Mouse (Mus musculus) ovary, postnatal 36 days (tissue): ENCODE results near the gene Rere.
"Not testable (repeated sequence)": the region's sequence is repeated elsewhere in the genome, so short reads cannot be mapped to it uniquely, and the experiment has no call there.

ENCODE experiments used
- DNase-seq: peaks from one replicate; pipeline ENCODE4 v3.0.0; 2022; ENCODE audit warnings: low spot score, mixed read lengths

Rere gene

DNA sequence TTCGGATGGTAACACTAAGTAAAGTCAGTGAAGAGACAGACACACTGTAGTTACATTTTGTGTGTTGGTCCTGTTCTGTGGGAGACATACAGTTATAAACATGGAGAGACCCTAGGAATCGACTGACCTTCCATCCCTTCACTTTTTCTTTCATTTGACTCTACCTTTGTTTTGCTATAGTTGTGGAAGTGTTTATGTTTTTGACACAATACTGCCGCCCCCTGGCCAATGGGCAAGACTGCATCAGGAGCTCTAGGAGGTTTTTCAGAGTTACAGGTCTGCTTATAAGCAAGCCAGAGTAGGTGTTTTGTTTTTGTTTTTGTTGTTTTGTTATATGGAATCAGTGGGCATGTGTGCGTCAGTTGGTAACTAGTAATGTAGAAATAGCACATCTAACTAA is 184.3 kb downstream of the Rere start:
- DNase-seq, result peak; percentile 60

DNA sequence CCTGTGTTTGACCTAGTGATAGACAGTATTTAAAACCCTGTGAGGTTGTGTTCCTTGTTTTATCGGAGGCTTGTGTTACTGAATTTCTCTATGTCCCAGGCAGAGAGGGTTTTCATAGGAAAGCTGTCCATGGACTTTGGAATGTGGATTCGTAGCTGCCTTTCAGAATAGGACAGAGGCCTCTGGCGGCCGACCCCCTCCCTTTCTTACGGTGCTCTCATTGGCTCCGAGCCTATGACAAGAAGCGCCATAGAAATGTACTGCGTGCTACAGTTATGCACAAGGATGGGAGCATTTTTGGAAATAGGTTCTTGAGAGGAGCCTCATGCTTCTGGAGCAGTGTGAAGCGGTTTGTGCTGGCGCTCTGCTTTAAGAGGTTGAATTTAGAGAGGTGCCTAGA is 187.8 kb downstream of the Rere start:
- no peak for DNase-seq

DNA sequence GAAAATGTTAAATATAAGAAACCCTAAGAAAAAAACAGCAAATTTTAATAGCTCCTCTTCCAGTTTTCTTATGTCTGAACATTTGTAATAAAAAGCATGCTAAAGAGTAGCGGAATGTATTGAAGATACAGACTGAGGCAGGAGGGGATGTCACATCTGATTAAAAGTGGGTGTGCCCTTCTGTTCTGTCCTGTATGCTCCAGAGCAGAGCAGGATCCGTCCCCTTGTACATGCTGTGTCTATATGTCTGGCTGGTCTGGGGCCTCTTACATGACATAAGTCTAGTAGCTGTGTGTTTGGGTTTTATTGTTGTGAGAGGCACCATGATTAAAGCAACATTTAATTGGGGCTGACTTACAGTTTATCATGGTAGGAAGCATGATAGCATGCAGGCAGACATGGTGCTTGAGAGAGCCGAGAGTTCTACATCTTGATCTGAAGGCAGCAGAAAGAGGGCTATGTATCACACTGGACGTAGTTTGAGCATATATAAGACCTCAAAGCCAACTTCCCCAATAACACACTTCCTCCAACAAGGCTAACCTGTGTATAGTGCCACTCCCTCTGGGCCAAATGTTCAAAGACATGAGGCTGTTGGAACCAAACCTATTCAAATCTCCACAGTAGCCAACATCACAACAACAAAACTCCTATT is 189.4 kb downstream of the Rere start:
- DNase-seq, result no peak

DNA sequence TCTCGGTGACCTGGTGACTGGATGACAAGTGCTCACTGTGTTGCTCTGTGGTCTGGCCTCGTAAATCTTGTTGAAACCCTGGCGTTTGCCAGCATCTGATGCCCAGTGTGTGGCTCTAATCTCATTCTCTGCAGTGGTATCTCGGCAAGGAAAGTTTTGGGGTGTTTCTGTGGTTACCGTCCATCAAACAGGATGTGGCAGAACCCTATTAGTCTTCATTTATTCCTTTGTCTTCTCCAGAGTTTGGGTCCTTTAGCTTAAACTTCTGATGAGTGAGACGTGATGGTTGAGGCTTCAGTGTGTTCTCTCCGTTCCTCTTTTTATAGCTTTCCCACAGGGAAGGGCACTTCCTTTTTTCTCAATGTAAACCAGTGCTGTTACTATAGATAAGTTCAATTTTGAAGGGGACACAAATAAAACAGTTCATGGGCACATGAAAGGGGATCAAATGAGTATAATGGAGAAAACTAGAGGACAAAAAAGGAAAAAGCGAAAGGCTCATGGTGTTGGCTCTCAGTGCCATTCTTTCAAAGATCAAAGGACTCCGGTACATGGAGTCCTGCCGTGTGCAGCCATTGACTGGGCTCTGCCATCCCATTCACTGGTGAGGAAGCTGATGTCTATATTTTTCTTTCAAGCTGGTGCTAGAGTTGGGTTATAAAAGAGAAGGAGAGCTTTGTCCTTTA is 191.4 kb downstream of the Rere start:
- no peak for DNase-seq

DNA sequence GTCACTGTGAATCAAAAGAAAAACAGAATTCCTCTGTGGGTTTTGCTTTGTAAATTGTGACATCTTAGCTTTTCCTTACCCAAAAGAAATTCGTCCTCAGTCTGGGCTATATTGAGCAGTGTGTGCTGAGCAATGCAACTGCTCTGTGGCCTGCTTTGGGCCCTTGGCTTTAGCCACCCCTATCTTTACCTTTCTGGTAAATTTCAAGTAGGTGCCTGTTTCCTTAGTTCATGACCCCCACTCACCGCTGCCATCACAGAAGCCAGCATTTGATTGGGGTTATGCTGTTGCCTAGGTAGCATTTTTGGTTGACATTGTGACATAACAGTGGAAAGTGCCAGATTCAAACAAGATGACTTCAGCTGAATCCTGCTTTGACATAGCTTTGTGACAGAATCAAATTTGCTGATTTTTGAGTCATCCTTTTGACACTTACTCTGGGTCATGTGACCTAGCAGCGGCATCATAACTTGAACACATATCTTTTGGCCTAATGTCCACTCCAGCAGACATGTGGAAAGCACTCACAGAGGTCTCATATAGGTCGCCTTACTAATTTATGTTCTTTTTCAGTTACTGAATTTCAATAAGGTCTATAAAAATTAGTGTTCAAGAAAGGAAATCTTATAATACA is 192.1 kb downstream of the Rere start:
- no peak for DNase-seq

DNA sequence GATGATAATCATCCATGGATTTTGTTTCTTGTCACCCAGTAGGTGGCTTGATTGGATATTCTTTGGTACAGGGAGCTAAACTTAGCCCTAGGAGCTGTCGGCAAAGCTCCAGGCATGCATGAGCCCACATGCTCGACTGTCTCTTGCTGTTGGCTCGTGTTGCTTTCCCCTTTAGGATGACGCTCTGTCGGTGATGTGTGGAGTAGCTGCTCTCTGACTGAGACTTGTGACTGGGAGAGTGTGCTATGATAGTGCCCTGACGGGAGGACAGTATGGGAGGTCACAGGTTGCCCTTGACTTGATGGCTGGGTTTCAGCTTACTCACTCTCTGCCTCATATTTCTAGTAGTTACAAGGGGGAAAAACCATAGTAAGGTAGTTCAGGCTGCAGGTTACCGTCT is 192.6 kb downstream of the Rere start:
- DNase-seq, result no peak

DNA sequence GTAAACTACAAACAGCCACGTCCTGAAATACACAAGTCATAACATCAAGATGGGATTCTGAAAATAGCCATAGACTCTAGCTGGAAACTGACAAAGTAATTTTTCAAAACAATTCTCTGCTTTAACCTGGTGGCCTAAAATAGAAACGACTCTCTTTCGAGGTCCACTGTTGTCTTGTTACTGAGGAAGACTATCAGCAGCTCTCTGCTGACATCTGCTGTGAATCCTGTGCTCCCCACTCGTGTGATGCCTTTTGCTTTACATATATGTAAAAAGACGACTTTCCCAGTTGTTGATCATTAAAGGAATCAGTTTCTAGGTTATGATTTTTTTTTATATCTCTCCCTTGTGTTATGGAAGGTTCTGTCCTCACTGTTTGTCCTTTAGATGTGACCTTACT is 194.8 kb downstream of the Rere start:
- no peak for DNase-seq

DNA sequence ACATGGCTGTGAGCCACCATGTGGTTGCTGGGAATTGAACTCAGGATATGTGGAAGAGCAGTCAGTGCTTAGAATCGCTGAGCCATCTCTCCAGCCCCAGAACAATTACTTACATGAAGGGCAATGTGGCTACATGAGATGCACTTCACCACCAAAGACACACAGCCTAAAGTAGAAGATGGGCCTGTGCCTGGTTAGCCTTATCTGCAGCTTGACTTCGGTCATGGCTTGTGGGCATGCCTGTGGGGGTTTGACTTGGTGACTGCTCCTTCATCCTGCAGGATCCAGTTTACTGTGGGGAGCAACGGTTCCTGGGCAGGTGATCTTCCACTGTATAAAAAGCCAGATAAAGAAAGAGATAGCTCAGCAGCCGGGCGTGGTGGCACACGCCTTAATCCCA is 196.6 kb downstream of the Rere start:
- DNase-seq, result no peak

DNA sequence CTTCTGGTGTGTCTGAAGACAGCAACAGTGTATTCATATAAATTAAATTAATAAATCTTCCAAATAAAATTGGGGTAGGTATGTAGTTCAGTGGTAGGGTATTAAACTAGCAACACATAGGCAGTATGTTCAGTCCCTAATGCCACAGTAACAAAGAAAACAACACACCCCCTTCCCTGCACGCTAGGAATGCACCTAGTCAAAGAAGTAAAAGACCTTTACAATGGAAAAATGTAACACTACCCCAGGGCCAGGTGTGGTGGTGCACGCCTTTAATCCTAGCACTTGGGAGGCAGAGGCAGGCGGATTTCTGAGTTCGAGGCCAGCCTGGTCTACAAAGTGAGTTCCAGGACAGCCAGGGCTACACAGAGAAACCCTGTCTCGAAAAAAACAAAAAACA is 201.6 kb downstream of the Rere start:
- DNase-seq, result not testable (repeated sequence)

DNA sequence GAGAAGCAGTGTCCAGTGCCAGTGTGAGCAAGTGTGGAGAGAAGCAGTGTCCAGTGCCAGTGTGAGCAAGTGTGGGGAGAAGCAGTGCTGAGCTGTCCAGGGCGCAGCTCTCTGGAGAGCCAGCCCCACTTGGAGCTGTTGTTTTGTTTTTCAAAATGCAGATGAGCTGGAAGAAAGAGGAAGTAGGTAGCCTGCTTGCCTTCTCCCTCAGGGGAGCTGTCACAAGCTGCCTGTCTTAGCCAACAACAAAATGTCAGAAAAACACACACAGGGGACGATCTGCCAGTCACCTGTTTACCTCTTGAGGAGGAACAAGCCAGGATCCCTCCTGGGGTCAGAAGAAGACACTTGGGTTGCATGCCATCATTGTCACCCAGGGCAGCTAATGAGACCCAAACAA is 204.7 kb downstream of the Rere start:
- no peak for DNase-seq

DNA sequence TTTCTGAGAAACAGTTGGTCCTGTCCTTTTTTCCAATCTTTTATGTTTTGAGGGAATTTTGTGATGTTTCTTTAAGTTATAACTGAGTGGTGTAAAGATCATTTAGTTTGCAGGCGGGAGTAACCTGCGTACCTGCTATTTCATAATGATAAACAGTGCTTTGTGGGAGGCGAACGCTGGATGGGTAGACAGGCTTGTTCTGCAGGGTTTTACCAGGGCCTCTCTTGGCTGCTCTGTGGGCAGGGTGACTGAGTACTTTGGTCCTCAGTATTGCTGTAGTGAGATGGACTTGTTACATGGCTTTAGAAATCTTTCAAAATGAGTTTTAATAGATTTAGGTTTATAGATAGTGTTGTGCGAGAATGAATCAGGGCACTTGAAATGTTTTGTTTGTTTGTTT is 205.7 kb downstream of the Rere start:
- no peak for DNase-seq

DNA sequence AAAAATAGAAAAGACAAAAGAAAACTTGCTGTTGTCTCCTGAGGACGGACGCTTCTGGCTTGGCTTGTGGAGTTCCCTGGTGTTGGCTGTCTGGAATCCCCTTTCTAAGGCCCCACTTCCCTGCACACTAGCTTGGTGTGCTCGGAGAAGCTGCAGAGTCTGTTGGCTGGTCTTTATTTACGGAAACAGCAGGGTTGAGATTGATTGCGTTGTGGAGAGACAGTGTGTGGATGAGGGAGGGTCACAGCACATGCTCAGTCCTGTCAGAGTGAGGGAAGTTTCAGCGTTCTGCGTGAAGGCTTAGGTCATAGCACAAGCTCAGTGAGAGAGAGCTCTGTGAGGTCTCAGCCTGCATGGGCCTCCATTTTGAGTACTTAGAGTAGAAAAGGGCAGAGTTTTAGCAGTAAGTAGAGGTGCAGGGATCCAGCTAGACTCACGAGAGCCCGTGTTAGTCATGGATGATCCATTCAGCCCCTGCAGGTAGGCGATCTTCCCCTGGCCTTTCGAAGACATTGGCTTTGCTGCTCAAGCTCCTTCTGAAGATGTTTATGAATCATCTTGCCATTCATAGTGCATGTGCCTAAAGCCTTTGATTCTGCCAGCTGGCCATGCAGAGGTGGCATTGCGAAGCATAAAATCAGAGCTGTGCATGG is 206.8 kb downstream of the Rere start:
- peak; percentile 67 for DNase-seq

DNA sequence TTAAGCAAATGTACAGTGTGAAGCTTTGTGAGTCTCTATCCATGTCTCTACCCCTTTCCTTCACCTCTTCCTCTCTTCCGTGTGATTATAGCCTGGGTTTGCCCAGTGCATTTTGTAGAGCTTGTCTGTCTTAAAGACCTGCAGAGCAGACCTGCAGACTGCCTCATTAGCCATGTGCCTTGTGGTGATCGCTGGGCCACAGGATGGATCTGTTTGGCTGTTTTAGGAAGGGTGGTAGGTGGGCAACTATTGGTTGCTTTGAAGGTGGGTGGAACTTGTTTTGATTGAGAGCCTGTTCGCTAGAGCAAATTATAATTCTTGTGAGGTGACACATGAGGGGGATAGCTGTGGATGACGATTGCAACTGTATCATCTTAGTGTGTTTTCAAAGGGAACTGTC is 207.3 kb downstream of the Rere start:
- DNase-seq, result no peak

DNA sequence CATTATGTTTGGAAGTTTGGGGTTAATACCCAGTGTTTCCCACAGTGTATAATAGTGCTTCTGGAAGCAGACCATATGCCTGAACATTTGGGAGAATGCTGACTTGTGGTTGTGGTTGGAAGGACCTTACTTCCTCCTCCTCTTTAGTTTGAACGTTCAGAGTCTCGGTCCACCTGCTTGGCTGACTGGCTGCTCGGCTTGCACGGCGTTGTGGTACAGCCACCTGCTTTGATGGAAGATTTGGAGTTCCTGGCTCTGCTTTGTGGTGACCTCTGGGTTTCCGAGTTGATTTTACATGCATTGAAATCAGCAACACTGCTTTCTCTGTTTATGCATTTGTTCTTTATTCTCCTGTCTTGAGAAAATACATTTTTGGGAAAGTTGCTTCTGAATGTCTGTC is 208.6 kb downstream of the Rere start:
- no peak for DNase-seq

DNA sequence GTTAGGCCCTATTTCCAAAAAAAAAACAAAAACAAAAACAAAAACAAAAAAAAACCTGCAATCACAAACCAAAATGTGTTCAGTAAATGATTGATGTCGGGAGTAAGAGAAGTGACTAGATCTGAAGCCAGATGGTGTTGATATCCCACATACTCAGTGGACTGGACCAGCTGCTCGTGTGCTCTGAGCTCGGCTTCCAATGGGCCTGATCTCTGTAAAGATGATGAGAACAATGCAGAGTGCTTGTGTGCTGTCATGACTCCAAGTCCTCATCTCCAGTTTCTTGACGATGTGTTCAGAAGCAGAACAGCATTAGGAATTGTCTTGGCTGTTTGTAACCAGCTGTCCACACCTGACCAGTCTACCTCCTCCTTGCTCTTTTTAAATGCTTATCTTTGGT is 210.3 kb downstream of the Rere start:
- DNase-seq, result no peak

DNA sequence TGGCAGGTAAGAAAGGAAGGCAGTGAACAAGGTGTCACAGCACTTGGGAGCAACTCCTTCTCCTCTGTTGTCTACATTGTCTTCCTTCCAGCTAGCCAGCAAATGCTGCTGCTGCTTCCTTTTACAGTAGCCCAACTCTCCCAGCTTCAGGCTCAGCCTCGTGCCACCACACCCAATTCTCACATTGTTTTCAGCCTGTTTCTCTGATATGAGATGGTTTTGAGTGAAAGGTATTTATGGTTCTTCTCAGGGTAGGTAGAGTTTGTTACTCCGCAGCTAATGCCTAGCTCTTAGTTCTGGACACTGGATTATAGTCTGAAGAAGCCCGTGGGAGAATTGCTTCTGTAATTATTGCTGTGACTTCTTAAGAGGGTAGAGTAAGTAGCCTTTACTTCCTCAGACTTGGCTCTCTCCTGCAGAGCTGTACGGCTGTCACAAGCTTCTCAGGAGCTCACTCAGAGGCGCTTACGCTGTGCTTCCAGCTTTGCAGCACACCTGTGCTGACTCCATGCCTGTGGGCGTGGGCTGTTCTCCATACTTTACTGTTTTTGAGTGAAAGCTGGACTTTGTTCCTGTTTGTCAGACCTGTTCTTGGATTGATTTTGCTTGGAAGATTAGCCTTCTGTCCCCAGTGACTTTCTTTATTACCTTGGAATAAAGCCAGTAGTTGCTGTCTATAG is 212.0 kb downstream of the Rere start:
- no peak for DNase-seq

DNA sequence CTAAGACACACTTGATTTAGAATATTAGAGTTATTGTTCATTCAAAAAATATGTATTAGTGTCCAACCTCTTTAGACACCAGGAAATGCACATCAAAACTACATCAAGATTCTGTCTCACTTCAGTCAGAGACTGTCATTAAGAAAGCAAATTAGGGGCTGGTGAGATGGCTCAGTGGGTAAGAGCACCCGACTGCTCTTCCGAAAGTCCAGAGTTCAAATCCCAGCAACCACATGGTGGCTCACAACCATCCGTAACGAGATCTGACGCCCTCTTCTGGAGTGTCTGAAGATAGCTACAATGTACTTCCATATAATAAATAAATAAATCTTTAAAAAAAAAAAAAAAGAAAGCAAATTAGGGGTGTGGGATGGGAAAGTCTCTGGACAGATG is 212.5 kb downstream of the Rere start:
- not testable (repeated sequence) for DNase-seq

DNA sequence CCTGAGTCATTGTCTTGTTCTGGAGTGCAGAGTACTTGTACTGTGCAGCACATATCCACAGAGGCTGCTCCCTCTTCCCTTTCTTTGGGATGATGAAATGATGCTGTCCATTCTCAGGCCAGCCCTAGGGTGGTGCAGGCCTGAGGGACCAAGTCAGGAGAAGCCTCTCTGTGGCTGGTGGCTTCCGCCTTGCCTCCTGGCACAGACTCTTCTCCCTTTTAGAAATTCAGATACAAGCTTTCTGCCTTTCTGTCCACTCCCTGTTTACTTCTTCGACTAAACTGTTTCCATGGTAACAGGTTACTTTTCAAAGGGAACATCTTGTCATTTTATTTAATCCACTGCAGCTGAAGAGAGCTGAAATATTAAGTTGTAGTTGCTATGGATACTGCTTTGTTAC is 214.1 kb downstream of the Rere start:
- DNase-seq, result no peak

DNA sequence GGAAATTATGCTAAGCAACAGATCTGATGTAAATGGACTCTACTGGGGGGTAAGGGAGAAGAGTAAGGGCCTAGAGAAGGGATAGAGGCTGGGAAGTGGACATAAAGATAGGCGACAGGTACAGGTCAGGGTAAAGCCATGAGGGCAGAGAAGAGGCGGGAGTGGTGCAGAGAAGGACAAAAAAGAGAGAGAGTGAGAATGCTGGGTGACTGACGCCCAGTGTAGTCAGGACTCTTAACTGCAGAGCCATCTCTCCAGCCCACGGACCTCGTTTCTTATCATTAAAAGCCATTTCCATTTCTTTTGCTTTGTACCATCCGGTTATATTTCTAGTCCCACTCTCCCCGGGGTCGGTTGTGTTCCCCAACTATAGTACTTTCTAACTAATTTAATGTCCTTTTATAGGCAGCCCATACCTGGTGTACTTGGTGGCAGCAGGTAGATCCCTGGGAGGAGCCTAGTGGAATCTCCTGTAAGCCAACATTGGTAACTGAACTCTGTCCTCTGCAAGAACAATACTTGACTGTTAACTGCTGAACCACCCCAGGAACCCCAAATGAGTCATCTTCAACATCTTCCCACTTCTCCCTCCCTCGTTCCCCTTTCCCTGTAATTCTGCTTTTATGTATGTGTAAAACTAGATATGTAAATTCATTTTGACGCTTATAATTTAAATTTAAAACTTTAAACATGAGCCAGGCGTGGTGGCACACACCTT is 223.0 kb downstream of the Rere start:
- DNase-seq, result no peak

DNA sequence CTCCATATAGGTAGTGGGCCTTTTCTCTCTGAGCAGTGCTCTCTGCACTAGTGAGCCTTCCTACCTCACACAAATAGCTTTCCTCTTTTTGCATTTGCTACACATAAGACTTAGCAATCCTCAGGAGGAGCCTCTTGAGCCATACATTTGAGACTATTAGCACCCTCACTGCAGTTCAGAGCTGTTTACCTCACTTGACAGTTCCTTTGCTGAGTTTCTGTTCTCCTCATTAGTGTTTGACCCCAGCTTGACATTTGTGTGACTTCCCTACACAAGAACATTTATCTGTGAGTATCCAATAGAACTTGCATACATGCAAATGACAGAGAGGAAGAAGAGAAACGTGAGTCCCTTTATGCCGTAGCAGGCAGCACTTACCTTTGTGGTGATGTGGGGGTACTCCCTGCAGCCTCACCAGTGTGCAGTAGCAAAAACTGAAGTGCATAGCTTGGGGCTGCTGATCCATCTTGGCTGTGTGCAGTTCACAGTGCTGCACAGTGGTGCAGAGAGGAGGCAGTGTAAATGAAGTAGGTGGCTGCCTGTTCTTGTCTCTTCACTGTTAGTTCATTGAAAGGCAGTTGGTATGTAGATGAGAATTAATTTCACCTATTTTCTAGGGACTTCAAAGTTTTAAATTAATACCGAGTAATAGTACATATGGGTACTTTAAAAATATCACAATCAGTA is 227.7 kb downstream of the Rere start:
- DNase-seq, result no peak

DNA sequence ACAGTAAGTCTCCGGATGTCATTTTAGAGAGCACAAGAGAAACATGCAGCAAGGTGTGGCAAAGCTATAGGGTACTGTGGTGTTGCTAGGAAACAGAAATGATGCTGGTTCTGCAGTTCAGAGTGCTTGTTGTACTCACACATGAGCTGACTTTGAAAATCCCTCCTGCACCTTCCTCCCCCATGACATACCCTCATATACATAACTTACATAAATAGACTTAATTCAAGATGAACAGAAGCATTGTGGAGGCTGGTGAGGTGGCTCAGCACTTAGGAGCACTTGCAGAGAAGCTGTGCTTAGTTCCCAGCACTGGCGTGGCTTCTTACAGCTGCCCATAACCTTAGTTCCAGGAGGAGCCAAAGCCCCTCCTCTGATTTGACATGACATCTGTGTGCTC is 228.6 kb downstream of the Rere start:
- DNase-seq, result no peak
